Mouse (Mus musculus): ENCODE measurements around the gene Tgfbr2. TPM values are rescaled to one million over a fixed set of nuclear protein-coding genes. Genes with fewer than 3 reads are reported as not detected.

The Tgfbr2 gene
- polyA plus RNA-seq, 1 experiment: 11.8 TPM

DNA sequence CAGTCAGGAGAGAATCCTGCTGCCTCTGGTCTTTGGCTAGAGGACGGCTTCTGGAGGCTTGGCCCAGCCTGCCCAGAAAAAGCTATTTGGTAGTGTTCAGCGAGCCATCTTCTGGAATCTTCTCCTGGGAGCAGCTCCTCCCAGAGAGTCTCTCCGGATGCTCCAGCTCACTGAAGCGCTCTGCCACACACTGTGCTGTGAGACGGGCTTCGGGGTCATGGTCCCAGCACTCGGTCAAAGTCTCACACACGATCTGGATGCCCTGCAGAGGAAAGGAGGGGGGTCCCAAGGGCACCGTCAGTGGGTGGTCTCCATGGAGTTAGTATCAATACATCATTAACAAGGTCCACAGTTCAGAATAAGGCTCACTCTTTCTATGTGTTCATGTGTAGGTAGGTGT is 84.9 kb downstream of the Tgfbr2 start:
- Histone ChIP-seq H3K27ac (ENCODE audit: insufficient read depth, low read length) (no peak overlapping the region), H3K4me3 (ENCODE audit: insufficient read depth, low read length) (no peak overlapping the region), H3K4me1 (ENCODE audit: control insufficient read depth, insufficient read depth, low read length) (peaks cover 6% of the 10 kb centered on the region)
- TF ChIP-seq POLR2A (IDR thresholded peaks at IDR 0.05; ENCODE audit: extremely low read depth, insufficient read depth, low read length) (no peak), CTCF (IDR thresholded peaks at IDR 0.05; ENCODE audit: extremely low read depth, insufficient read depth, low read length) (no peak)

DNA sequence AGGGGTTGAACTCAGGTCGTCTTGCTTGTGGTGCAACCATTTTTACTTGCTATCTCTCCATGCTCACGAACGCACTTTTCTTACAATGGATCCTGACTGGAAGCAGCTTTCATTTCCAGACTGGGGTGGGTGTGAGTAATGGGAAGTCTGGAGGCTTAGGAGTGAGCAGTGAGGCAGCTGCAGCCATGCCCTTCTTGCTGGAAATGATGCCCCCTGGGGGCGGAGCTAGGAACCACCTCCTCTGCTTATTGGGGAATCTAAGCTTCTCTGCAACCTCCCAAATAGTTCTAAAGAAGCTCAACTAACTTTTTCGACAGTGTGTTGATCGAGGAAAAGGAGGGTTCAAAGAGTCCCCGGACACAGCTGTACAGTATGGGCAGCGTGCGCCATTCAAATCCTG is 86.2 kb downstream of the Tgfbr2 start:
- no peak overlapping the region for H3K4me3 ChIP-seq (ENCODE audit: insufficient read depth, low read length)
- H3K4me1 ChIP-seq (ENCODE audit: control insufficient read depth, insufficient read depth, low read length): peaks cover 6% of the 10 kb centered on the region
- no peak overlapping the region for H3K27ac ChIP-seq (ENCODE audit: insufficient read depth, low read length)
- TF ChIP-seq POLR2A (IDR thresholded peaks at IDR 0.05; ENCODE audit: extremely low read depth, insufficient read depth, low read length) (no peak), CTCF (IDR thresholded peaks at IDR 0.05; ENCODE audit: extremely low read depth, insufficient read depth, low read length) (0 out of 2 replicates have a peak, but pooled peaks have one; percentile 13)

DNA sequence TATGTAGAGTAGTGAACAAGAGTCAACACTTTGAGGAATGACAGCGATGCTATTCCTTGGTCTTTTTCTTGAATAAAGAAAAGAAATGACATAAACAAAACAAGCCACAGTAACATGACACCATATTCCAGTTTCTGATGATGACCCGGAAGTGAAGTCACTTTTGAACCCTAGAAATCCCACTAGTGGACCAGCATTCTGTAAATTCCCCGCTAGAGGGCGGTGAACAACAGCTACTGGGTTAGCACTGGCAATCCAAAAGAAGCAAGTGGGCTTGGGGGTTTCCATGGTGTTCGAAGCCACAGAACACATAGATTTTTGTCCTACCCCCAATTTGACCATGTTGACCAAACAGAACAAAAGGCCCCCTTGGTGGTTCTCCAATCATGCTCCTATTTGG is 87.3 kb downstream of the Tgfbr2 start:
- TF ChIP-seq POLR2A (IDR thresholded peaks at IDR 0.05; ENCODE audit: extremely low read depth, insufficient read depth, low read length) (no peak), CTCF (IDR thresholded peaks at IDR 0.05; ENCODE audit: extremely low read depth, insufficient read depth, low read length) (peak; percentile 68)
- no peak overlapping the region for H3K27ac ChIP-seq (ENCODE audit: insufficient read depth, low read length)

DNA sequence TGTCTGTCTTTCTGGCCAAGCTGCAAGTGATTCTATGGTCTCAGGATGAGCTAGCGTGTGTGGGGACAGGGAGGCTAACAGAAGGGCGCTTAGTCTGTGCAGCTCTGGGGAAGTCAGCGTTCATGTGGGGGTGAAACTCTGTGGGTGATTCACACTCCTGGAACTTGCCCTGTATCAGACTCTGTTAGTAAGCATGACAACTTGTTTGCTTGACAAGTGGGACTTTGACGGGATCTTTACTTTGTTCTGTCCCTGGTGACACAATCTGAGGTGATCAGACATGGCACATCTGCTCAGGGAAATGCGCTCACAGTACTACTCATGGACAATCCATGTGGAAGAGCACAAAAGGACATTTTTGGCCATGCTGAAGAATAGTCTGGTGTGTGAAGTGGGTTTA is 87.9 kb downstream of the Tgfbr2 start:
- Histone ChIP-seq H3K27ac (ENCODE audit: insufficient read depth, low read length) (no peak overlapping the region), H3K4me1 (ENCODE audit: control insufficient read depth, insufficient read depth, low read length) (peaks cover 6% of the 10 kb centered on the region), H3K4me3 (ENCODE audit: insufficient read depth, low read length) (no peak overlapping the region)
- TF ChIP-seq CTCF (IDR thresholded peaks at IDR 0.05; ENCODE audit: extremely low read depth, insufficient read depth, low read length) (no peak), POLR2A (IDR thresholded peaks at IDR 0.05; ENCODE audit: extremely low read depth, insufficient read depth, low read length) (no peak)

More for the DNA sequence above, 87.3 kb downstream of the Tgfbr2 start:
- no peak overlapping the region for H3K4me3 ChIP-seq (ENCODE audit: insufficient read depth, low read length)
- H3K4me1 ChIP-seq (ENCODE audit: control insufficient read depth, insufficient read depth, low read length): peaks cover 6% of the 10 kb centered on the region

DNA sequence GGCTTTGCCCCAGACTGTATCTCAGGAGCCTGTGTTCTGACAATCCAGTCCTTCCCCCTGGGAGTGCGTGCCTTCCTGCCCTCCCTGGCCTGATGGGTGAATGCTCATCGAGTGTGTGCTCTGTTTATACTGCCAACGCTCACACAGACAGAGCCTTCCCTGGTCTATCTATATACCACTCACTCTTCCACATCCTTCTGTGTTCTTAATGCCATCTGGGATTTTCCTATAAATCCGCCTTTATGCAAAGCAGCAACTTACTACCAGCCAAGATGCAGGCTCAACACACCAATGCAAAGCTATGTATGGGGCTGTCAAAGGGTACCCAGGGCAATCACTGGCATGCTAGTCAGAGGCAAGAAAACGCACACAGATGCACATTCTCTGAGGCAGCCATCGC is 89.2 kb downstream of the Tgfbr2 start:
- Histone ChIP-seq H3K4me3 (ENCODE audit: insufficient read depth, low read length) (no peak overlapping the region), H3K4me1 (ENCODE audit: control insufficient read depth, insufficient read depth, low read length) (peaks cover 6% of the 10 kb centered on the region), H3K27ac (ENCODE audit: insufficient read depth, low read length) (no peak overlapping the region)
- TF ChIP-seq POLR2A (IDR thresholded peaks at IDR 0.05; ENCODE audit: extremely low read depth, insufficient read depth, low read length) (no peak), CTCF (IDR thresholded peaks at IDR 0.05; ENCODE audit: extremely low read depth, insufficient read depth, low read length) (no peak)

DNA sequence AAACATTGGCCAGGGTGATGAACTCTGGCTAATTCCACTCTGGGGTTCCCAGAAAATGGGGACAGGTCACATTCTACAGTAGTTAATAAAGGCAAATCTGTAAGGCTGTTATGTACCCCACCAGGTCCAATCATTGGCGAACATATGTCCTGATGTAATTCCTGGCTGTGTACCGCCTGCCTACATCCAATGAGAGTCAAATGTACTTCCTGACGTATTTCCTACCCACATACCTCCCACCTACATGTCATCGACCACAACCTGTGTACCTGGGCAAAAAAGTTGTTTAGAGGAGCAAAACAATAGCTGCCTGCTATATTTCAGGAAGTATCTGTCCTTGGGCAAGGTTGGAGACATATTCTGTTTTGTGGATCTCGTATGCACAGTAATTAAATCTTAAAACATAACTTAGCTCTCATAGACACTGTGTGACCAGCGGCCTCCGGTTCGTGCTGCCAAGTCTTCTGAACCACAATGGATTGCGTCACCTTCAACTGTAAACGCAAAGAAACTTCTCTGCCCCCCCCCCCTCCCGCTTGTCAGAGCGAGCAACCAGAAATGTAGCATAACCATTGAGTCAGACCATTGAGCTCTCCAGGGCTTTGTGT is 90.7 kb downstream of the Tgfbr2 start:
- TF ChIP-seq CTCF (IDR thresholded peaks at IDR 0.05; ENCODE audit: extremely low read depth, insufficient read depth, low read length) (no peak), POLR2A (IDR thresholded peaks at IDR 0.05; ENCODE audit: extremely low read depth, insufficient read depth, low read length) (no peak)
- Histone ChIP-seq H3K27ac (ENCODE audit: insufficient read depth, low read length) (no peak overlapping the region), H3K4me3 (ENCODE audit: insufficient read depth, low read length) (no peak overlapping the region), H3K4me1 (ENCODE audit: control insufficient read depth, insufficient read depth, low read length) (peaks cover 6% of the 10 kb centered on the region)

DNA sequence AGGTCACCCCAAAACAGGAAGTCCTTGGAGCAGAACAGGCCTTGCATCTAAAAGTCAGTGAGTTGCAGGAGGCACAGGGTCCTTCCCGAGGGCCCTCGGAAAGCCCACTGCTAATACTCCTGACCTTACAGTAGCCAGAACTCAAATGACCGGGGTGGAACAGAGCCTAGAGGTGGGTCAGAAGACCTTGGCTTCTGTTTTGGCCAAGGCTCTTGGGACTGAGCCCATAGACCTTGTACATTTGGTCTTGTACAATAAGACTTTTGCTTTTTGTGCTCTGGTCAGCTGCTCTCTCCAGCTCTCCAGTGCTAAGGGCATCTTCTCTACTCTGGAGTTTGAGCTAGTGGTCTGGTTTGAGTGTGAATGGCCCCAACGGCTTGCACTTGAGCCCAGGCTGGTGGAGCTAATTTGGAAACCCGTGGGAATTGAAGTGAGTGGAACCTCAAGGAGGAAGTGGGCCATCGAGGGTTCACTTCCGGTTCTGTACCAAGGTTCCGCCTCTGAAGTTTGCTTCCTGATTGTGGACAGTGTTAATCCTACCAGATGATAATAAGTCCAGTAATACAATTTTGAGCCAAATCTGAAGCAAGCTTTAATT is 91.3 kb downstream of the Tgfbr2 start:
- no peak for TF ChIP-seq CTCF (IDR thresholded peaks at IDR 0.05; ENCODE audit: extremely low read depth, insufficient read depth, low read length)
- no peak for TF ChIP-seq POLR2A (IDR thresholded peaks at IDR 0.05; ENCODE audit: extremely low read depth, insufficient read depth, low read length)
- Histone ChIP-seq H3K27ac (ENCODE audit: insufficient read depth, low read length) (no peak overlapping the region), H3K4me3 (ENCODE audit: insufficient read depth, low read length) (no peak overlapping the region), H3K4me1 (ENCODE audit: control insufficient read depth, insufficient read depth, low read length) (peaks cover 6% of the 10 kb centered on the region)

DNA sequence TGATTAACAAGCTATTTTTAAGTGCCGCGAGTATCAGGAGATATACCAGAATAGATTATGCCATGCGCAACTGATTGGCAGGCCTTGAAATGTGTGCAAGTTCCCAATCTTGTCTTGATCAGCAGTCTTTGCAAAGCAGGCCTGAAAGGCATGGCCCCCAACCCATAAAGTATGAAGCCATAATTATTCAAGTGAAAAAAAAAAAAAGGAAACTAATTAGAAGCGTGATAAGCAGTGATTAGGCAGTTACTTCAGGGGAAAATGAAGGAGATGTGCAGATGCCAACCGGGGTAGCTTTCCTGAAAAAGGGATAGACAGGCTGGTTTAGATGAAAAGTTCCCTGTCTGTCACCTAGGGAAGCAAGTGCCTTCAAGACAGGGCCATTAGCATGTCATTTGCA is 91.9 kb downstream of the Tgfbr2 start:
- Histone ChIP-seq H3K4me1 (ENCODE audit: control insufficient read depth, insufficient read depth, low read length) (peaks cover 6% of the 10 kb centered on the region), H3K4me3 (ENCODE audit: insufficient read depth, low read length) (no peak overlapping the region), H3K27ac (ENCODE audit: insufficient read depth, low read length) (no peak overlapping the region)
- TF ChIP-seq CTCF (IDR thresholded peaks at IDR 0.05; ENCODE audit: extremely low read depth, insufficient read depth, low read length) (no peak), POLR2A (IDR thresholded peaks at IDR 0.05; ENCODE audit: extremely low read depth, insufficient read depth, low read length) (no peak)

DNA sequence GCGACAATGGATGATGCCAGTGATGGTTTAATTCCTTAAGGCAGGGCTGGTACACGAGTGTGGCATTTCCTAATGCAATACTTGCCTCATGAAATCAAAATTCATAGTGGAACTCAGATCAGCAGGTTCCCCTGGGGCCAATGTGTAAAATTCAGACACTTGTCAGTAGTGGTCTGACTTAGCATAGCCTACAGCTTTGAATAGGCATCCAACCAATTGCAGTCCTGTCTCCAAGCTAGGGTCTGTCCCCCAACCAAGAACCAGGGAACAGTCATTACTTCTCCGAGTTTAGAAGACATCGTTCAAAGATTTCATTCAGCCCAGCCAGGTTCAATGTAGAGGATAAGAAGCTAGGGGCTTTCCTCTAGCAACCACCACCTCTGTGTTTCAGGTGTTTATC is 93.4 kb downstream of the Tgfbr2 start:
- Histone ChIP-seq H3K27ac (ENCODE audit: insufficient read depth, low read length) (no peak overlapping the region), H3K4me1 (ENCODE audit: control insufficient read depth, insufficient read depth, low read length) (peaks cover 6% of the 10 kb centered on the region), H3K4me3 (ENCODE audit: insufficient read depth, low read length) (no peak overlapping the region)
- no peak for TF ChIP-seq CTCF (IDR thresholded peaks at IDR 0.05; ENCODE audit: extremely low read depth, insufficient read depth, low read length)
- no peak for TF ChIP-seq POLR2A (IDR thresholded peaks at IDR 0.05; ENCODE audit: extremely low read depth, insufficient read depth, low read length)

DNA sequence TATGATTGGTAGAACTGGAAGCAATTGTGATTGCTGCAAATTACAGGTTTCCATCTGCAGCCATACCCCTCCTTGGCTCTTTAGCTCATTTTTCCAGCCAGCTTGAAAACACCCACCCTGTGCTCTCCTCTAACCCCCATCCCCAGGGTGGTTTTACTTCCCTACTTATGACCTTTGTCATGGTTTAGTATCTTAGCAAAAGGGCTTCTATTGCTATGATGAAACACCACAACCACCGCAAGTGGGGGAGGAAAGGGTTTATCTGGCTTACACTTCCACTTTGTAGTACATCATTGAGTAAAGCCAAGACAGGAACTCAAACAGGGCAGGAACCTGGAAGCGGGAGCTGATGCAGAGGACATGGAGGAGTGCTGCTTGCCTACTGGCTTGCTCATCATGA is 97.7 kb downstream of the Tgfbr2 start:
- no peak overlapping the region for H3K4me3 ChIP-seq (ENCODE audit: insufficient read depth, low read length)
- TF ChIP-seq CTCF (IDR thresholded peaks at IDR 0.05; ENCODE audit: extremely low read depth, insufficient read depth, low read length) (no peak), POLR2A (IDR thresholded peaks at IDR 0.05; ENCODE audit: extremely low read depth, insufficient read depth, low read length) (no peak)
- no peak overlapping the region for H3K27ac ChIP-seq (ENCODE audit: insufficient read depth, low read length)
- no peaks in the 10 kb centered on the region for H3K4me1 ChIP-seq (ENCODE audit: control insufficient read depth, insufficient read depth, low read length)

Measured in cortical plate, adult 2 months (tissue).